Comparison of ENCODE assay signal across 12 mouse cellular contexts in genomic region chr14:25223091-25223490, GRCm38 (mm10).
"Had no signal": no experiment of that assay in that cellular context is flagged by ENCODE, and none has a peak within 500 bp of the region (broad histone marks: within the 10 kb centered on the region; RNA-seq: fewer than 3 reads in every experiment).

No protein-coding gene starts in this region.

- H3K9ac ChIP-seq: liver, embryonic 15.5 days; midbrain, embryonic 12.5 days had no signal

- H3K27ac ChIP-seq: left cerebral cortex, adult 2 months; liver, embryonic 15.5 days; macrophage; midbrain, embryonic 12.5 days; stomach, postnatal 0 days had no signal

- H3K4me2 ChIP-seq: liver, embryonic 11.5 days; liver, embryonic 15.5 days; midbrain, embryonic 12.5 days had no signal

- H3K9me3 ChIP-seq: limb, embryonic 10.5 days; liver, embryonic 15.5 days; megakaryocyte, embryonic 14.5 days; midbrain, embryonic 12.5 days had no signal

- H3K36me3 ChIP-seq: limb, embryonic 10.5 days; liver, embryonic 15.5 days; midbrain, embryonic 12.5 days had no signal

- H3K27me3 ChIP-seq: liver, embryonic 15.5 days; midbrain, embryonic 12.5 days had no signal

- DNase-seq: kidney, postnatal 25 days; lung, adult 2 months; lung, postnatal 10 days; thymus, postnatal 4 days had no signal

- H3K4me3 ChIP-seq: left cerebral cortex, adult 2 months; limb, embryonic 10.5 days; liver, embryonic 15.5 days; megakaryocyte, embryonic 14.5 days; midbrain, embryonic 12.5 days had no signal
